Mouse (Mus musculus): ENCODE measurements at regions not wholly inside any gene's neighbourhood (a gene's known extent, or its start where the extent isn't known, plus 50 kb on each side); places are given as distances from the start of the nearest gene placed in this dataset.

DNA sequence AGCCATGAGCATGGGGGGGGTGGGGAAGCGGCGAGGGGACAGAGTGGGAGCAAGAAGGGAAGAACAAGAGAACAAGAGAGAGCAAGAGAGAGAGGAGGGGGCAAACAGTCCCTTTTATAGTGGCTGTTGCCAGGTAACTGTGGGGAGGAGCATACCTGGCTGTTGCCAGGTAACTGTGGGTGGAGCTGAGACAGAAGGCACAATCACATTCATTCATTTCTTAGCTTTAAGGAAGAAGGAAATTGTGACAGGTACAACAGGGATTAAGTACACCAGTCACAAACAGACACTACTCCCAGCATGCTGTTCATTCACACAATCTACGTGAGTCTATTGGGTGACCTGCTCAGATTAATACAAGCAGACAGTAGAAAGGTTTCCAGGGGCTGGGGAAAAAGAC lies 143.2 kb downstream of the Nufip1 start:
- no peak for TF ChIP-seq CTCF (IDR thresholded peaks at IDR 0.05; ENCODE audit: insufficient read depth, low read length)
- no peak for TF ChIP-seq POLR2A (IDR thresholded peaks at IDR 0.05; ENCODE audit: borderline replicate concordance, extremely low read depth, low read depth, low read length)
